Mouse (Mus musculus): ENCODE results near the gene Nudt11. TPM values are rescaled to one million over a fixed set of nuclear protein-coding genes. Genes with fewer than 3 reads are reported as not detected.

Gene Nudt11
- polyA plus RNA-seq, 1 experiment from 2014 or later = 13.8 TPM

Small RNA genes lying within 50 kb of the gene (microRNA-seq; reads per million reads assigned to microRNA genes)
- gene Gm27360 (ENCODE audit: insufficient number of aligned reads) = not detected

Other genes starting within 250 kb of the Nudt11 start
- gene AU022751, start 36.0 kb downstream of the Nudt11 start, polyA plus RNA-seq (2014; fragmentation: Nextera tagmentation; extraction: Ambion mirVana) = 0.19 TPM in 1 of 2 replicates, not detected in the other
- gene Nudt10, start 125.6 kb downstream of the Nudt11 start, polyA plus RNA-seq (2014; fragmentation: Nextera tagmentation; extraction: Ambion mirVana) = 25.2 and 29.8 TPM in 2 replicates